Mouse (Mus musculus): ENCODE measurements at regions not wholly inside any gene's neighbourhood (a gene's known extent, or its start where the extent isn't known, plus 50 kb on each side); places are given as distances from the start of the nearest gene placed in this dataset.

GRCm38 (mm10) chr3:21769920-21770547, 306.4 kb upstream of the Tbl1xr1 start:
- H3K4me2 ChIP-seq (ENCODE audit: low read depth, low read length): no peak overlapping the region
- H3K4me3 ChIP-seq (ENCODE audit: low read depth, low read length): no peak overlapping the region
- no peaks in the 10 kb centered on the region for H3K27me3 ChIP-seq (ENCODE audit: control insufficient read depth, insufficient read depth, low read length)
- ATAC-seq (ENCODE audit: insufficient read depth, low read depth) (peak; percentile 53; the same call in 1 of the 2 replicates), DNase-seq (ENCODE audit: low spot score) (peak; percentile 28)
- no peaks in the 10 kb centered on the region for H3K4me1 ChIP-seq (ENCODE audit: control insufficient read depth, insufficient read depth)
- H3K27ac ChIP-seq (ENCODE audit: low read depth): no peak overlapping the region
- H3K9ac ChIP-seq (replicated peaks; ENCODE audit: low read depth, low read length): no peak overlapping the region
- no peaks in the 10 kb centered on the region for H3K36me3 ChIP-seq (replicated peaks; ENCODE audit: control insufficient read depth, insufficient read depth, low read length)
- H3K9me3 ChIP-seq (replicated peaks; ENCODE audit: control insufficient read depth, low read length): no peaks in the 10 kb centered on the region
- 28% methylated on average over 9 of the region's 9 CpGs for WGBS
- no peak for TF ChIP-seq CTCF (IDR thresholded peaks at IDR 0.05; ENCODE audit: low read depth)
- TF ChIP-seq EP300 (IDR thresholded peaks at IDR 0.05; ENCODE audit: low read depth): no peak

- no peak for ATAC-seq (ENCODE audit: insufficient read depth, low read depth)
- no peaks in the 10 kb centered on the region for H3K4me1 ChIP-seq (ENCODE audit: control insufficient read depth, insufficient read depth)
- WGBS: 63% methylated on average over 4 of the region's 4 CpGs
- H3K4me3 ChIP-seq (ENCODE audit: low read depth, low read length): no peak overlapping the region
- no peaks in the 10 kb centered on the region for H3K9me3 ChIP-seq (replicated peaks; ENCODE audit: control insufficient read depth, low read length)
- no peak for DNase-seq (ENCODE audit: low spot score)
- TF ChIP-seq EP300 (IDR thresholded peaks at IDR 0.05; ENCODE audit: low read depth) (no peak), CTCF (IDR thresholded peaks at IDR 0.05; ENCODE audit: low read depth) (no peak)
- H3K36me3 ChIP-seq (replicated peaks; ENCODE audit: control insufficient read depth, insufficient read depth, low read length): no peaks in the 10 kb centered on the region
- no peak overlapping the region for H3K27ac ChIP-seq (ENCODE audit: low read depth)
- H3K4me2 ChIP-seq (ENCODE audit: low read depth, low read length): no peak overlapping the region
- no peaks in the 10 kb centered on the region for H3K27me3 ChIP-seq (ENCODE audit: control insufficient read depth, insufficient read depth, low read length)
- no peak overlapping the region for H3K9ac ChIP-seq (replicated peaks; ENCODE audit: low read depth, low read length)
These were observed 304.6 kb upstream of the Tbl1xr1 start for GRCm38 (mm10) chr3:21771752-21772298.

GRCm38 (mm10) chr3:21774172-21774842, 302.1 kb upstream of the Tbl1xr1 start:
- no peak overlapping the region for H3K27ac ChIP-seq (ENCODE audit: low read depth)
- H3K4me1 ChIP-seq (ENCODE audit: control insufficient read depth, insufficient read depth): no peaks in the 10 kb centered on the region
- H3K9ac ChIP-seq (replicated peaks; ENCODE audit: low read depth, low read length): no peak overlapping the region
- WGBS: 80% methylated on average over 4 of the region's 4 CpGs
- H3K4me2 ChIP-seq (ENCODE audit: low read depth, low read length): no peak overlapping the region
- no peaks in the 10 kb centered on the region for H3K27me3 ChIP-seq (ENCODE audit: control insufficient read depth, insufficient read depth, low read length)
- H3K4me3 ChIP-seq (ENCODE audit: low read depth, low read length): no peak overlapping the region
- TF ChIP-seq CTCF (IDR thresholded peaks at IDR 0.05; ENCODE audit: low read depth): no peak
- no peak for TF ChIP-seq EP300 (IDR thresholded peaks at IDR 0.05; ENCODE audit: low read depth)
- H3K36me3 ChIP-seq (replicated peaks; ENCODE audit: control insufficient read depth, insufficient read depth, low read length): no peaks in the 10 kb centered on the region
- ATAC-seq (ENCODE audit: insufficient read depth, low read depth): no peak
- no peak for DNase-seq (ENCODE audit: low spot score)
- H3K9me3 ChIP-seq (replicated peaks; ENCODE audit: control insufficient read depth, low read length): no peaks in the 10 kb centered on the region

DNA sequence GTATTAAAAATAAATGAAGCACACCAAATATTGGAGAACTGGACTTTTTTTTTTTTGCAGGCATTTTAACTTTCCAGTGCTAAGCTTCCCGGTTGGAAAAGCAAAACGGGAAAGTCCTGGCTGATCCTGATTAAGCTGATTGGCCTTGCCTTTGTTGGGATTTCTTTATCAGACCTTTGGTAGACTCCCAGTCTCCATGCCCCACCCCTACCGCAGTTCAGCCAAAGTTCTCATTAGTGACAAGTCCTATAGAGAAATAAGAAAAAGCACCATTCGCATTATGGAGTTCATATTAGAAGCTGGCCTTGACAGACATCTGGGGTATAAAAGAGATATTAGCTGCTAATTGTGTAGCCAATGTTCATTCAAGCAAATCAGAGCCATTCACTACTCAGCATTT, 297.7 kb upstream of the Tbl1xr1 start:
- no peaks in the 10 kb centered on the region for H3K27me3 ChIP-seq (ENCODE audit: control insufficient read depth, insufficient read depth, low read length)
- no peak for DNase-seq (ENCODE audit: low spot score)
- WGBS: 38% methylated on average over 4 of the region's 4 CpGs
- H3K4me3 ChIP-seq (ENCODE audit: low read depth, low read length): no peak overlapping the region
- ATAC-seq (ENCODE audit: insufficient read depth, low read depth): no peak
- TF ChIP-seq EP300 (IDR thresholded peaks at IDR 0.05; ENCODE audit: low read depth) (no peak), CTCF (IDR thresholded peaks at IDR 0.05; ENCODE audit: low read depth) (no peak)
- H3K9ac ChIP-seq (replicated peaks; ENCODE audit: low read depth, low read length): no peak overlapping the region
- H3K4me1 ChIP-seq (ENCODE audit: control insufficient read depth, insufficient read depth): no peaks in the 10 kb centered on the region
- no peaks in the 10 kb centered on the region for H3K9me3 ChIP-seq (replicated peaks; ENCODE audit: control insufficient read depth, low read length)
- no peaks in the 10 kb centered on the region for H3K36me3 ChIP-seq (replicated peaks; ENCODE audit: control insufficient read depth, insufficient read depth, low read length)
- no peak overlapping the region for H3K27ac ChIP-seq (ENCODE audit: low read depth)
- no peak overlapping the region for H3K4me2 ChIP-seq (ENCODE audit: low read depth, low read length)

DNA sequence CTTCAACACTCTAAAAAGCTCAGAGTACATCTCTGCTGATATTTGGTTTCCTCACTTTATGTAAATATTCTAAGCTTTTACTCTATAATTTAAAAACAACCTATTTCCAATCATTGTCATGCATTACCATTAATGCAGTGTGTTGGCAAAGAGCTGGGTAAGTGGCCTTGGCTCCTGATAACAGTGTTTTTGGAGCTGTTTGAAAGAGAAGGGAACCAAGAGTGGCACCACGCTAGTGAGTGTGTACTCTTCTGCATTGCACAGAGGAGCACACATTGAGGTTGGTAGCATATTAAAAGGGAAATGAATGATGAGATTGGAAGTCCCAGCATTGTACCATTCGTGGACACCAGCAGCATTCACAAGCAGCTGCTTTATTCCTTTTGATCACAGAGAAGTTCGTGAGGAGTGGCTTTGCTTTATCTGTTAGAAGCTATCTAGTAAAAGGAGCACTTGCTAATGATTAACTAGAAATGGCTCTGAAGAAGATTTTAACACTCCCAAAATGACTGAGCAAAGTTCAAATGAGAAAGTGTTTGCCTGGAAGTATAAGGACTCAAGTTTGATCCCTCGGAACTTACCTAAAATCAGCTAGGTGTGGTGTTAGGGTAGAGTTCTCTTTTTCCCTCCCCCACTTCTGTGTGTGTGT, 284.3 kb upstream of the Tbl1xr1 start:
- no peak overlapping the region for H3K27ac ChIP-seq (ENCODE audit: low read depth)
- DNase-seq (ENCODE audit: low spot score): no peak
- H3K9ac ChIP-seq (replicated peaks; ENCODE audit: low read depth, low read length): no peak overlapping the region
- WGBS: 67% methylated on average over 4 of the region's 4 CpGs
- no peaks in the 10 kb centered on the region for H3K9me3 ChIP-seq (replicated peaks; ENCODE audit: control insufficient read depth, low read length)
- no peak for ATAC-seq (ENCODE audit: insufficient read depth, low read depth)
- TF ChIP-seq CTCF (IDR thresholded peaks at IDR 0.05; ENCODE audit: low read depth) (no peak), EP300 (IDR thresholded peaks at IDR 0.05; ENCODE audit: low read depth) (no peak)
- no peaks in the 10 kb centered on the region for H3K4me1 ChIP-seq (ENCODE audit: control insufficient read depth, insufficient read depth)
- H3K36me3 ChIP-seq (replicated peaks; ENCODE audit: control insufficient read depth, insufficient read depth, low read length): no peaks in the 10 kb centered on the region
- no peak overlapping the region for H3K4me2 ChIP-seq (ENCODE audit: low read depth, low read length)
- H3K27me3 ChIP-seq (ENCODE audit: control insufficient read depth, insufficient read depth, low read length): no peaks in the 10 kb centered on the region
- H3K4me3 ChIP-seq (ENCODE audit: low read depth, low read length): no peak overlapping the region

Measured in heart, postnatal 0 days (tissue).